Mouse (Mus musculus) heart, postnatal 0 days (tissue): Measurements from ENCODE around the gene Neu1. TPM values are rescaled to one million over a fixed set of nuclear protein-coding genes. Genes with fewer than 3 reads are reported as not detected.

Experiments used
- ATAC-seq: fragments of 200-750 bp; cut with Nextera tagmentation; 2 replicates; pipeline ENCODE4 v1.8.0; 2017; ENCODE audit warnings: low read depth, moderate number of reproducible peaks, moderate library complexity; ENCODE audit not compliant: insufficient read depth
- DNase-seq: peaks from one replicate; pipeline ENCODE4 v3.0.0-alpha.2; 2016; ENCODE audit warnings: low spot score
- H3K27ac ChIP-seq: fragments of 300-500 bp; sonication (generic); 2 replicates; pipeline ENCODE4 v1.5.1; 2014; ENCODE audit warnings: low read depth, mild to moderate bottlenecking
- H3K27me3 ChIP-seq: fragments of 300-500 bp; sonication (generic); 2 replicates; pipeline ENCODE4 v1.6.1; 2014; ENCODE audit warnings: low read length, mixed read lengths; ENCODE audit not compliant: control insufficient read depth, insufficient read depth
- H3K36me3 ChIP-seq: fragments of 300-500 bp; sonication (generic); replicated peaks from 2 replicates; pipeline ENCODE4 v1.6.1; 2014; ENCODE audit warnings: low read length, mixed read lengths; ENCODE audit not compliant: control insufficient read depth, insufficient read depth
- H3K4me1 ChIP-seq: fragments of 300-500 bp; sonication (generic); 2 replicates; pipeline ENCODE4 v1.6.1; 2014; ENCODE audit warnings: antibody characterized with exemption; ENCODE audit not compliant: control insufficient read depth, insufficient read depth
- H3K4me2 ChIP-seq: fragments of 300-500 bp; sonication (generic); 2 replicates; pipeline ENCODE4 v1.6.1; 2014; ENCODE audit warnings: low read depth, mild to moderate bottlenecking, low read length, moderate library complexity
- H3K4me3 ChIP-seq: fragments of 300-500 bp; sonication (generic); 2 replicates; pipeline ENCODE4 v1.5.1; 2014; ENCODE audit warnings: low read depth, low read length
- H3K9ac ChIP-seq: fragments of 300-500 bp; sonication (generic); replicated peaks from 2 replicates; pipeline ENCODE4 v1.6.1; 2014; ENCODE audit warnings: low read depth, low read length, mixed read lengths
- H3K9me3 ChIP-seq: fragments of 300-500 bp; sonication (generic); replicated peaks from 2 replicates; pipeline ENCODE4 v1.6.1; 2016; ENCODE audit warnings: low read length; ENCODE audit not compliant: control insufficient read depth
- CTCF ChIP-seq: IDR thresholded peaks from 2 replicates; pipeline ENCODE4 v1.5.1; 2016; ENCODE audit warnings: antibody characterized with exemption, control low read depth, low read depth
- EP300 ChIP-seq: IDR thresholded peaks from 2 replicates; pipeline ENCODE4 v1.6.1; 2016; ENCODE audit warnings: antibody characterized with exemption, low read depth
- WGBS: fragments of 180-500 bp; shearing (Covaris S2); extraction: QIAGEN DNeasy Blood & Tissue Kit; methylation state at CpG from one replicate; pipeline ENCODE4 v1.1.7; 2014; 5-methylcytosine and 5-hydroxymethylcytosine counted together
- polyA plus RNA-seq: library from polyadenylated mRNA; unstranded; fragments of >200 nt; fragmentation: Nextera tagmentation; extraction: Ambion mirVana; gene quantifications from 2 replicates; pipeline ENCODE4 v1.2.1, GENCODE M21; 2015
- total RNA-seq: library from RNA; depleted of rRNA; stranded (reverse); fragments of >200 nt; gene quantifications from 2 replicates; pipeline ENCODE4 v1.2.3, GENCODE M21; 2014; ENCODE audit warnings: low replicate concordance

The Neu1 gene
- total and polyA plus RNA-seq, 2 experiments from 2014 or later, result 19.5 to 79.2 TPM

GRCm38 (mm10) chr17:34910982-34911381 lies 20.1 kb upstream of the Neu1 start:
- ATAC-seq (no peak), DNase-seq (no peak)
- no peaks in the 10 kb centered on the region for H3K27me3 ChIP-seq
- H3K4me1 ChIP-seq, result no peaks in the 10 kb centered on the region
- no peaks in the 10 kb centered on the region for H3K9me3 ChIP-seq
- no peak overlapping the region for H3K9ac ChIP-seq
- peaks cover 82% of the 10 kb centered on the region for H3K36me3 ChIP-seq
- H3K27ac ChIP-seq, result no peak overlapping the region
- H3K4me3 ChIP-seq, result no peak overlapping the region
- no peak for TF ChIP-seq CTCF
- H3K4me2 ChIP-seq, result no peak overlapping the region
- WGBS, result 79% methylated on average over 10 of the region's 10 CpGs

DNA sequence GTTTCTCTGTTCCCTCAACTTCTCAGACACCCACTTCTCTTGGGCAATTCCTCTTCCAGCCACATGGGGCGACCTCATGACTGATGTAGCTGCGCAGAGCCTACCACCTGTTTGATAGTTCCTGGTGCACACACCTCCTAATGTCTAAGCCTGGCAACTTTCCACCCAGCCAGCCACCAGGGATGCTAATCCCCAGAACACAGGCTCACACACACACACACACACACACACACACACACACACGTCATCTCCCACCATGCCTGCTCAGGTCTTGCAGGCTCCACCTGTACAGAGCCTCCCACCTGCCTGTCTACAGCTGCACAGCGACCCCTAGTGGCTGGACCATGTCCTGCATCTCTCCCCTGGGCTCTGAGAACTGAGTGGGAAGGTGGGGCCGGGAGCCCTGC lies 19.1 kb upstream of the Neu1 start:
- no peaks in the 10 kb centered on the region for H3K4me1 ChIP-seq
- DNase-seq (peak; percentile 43), ATAC-seq (peak; percentile 73)
- no peak overlapping the region for H3K4me2 ChIP-seq
- H3K27ac ChIP-seq, result no peak overlapping the region
- TF ChIP-seq CTCF, result peak; percentile 89
- TF ChIP-seq EP300, result no peak
- peaks cover 72% of the 10 kb centered on the region for H3K36me3 ChIP-seq
- H3K9me3 ChIP-seq, result no peaks in the 10 kb centered on the region
- no peak overlapping the region for H3K9ac ChIP-seq
- no peaks in the 10 kb centered on the region for H3K27me3 ChIP-seq
- WGBS, result 51% methylated on average over 5 of the region's 5 CpGs
- no peak overlapping the region for H3K4me3 ChIP-seq

- peaks cover 51% of the 10 kb centered on the region for H3K36me3 ChIP-seq
- no peaks in the 10 kb centered on the region for H3K27me3 ChIP-seq
- H3K4me3 ChIP-seq, result no peak within 1 kb of the TSS
- H3K4me2 ChIP-seq, result no peak within 1 kb of the TSS
- 46% methylated on average over 18 of the region's 18 CpGs for WGBS
- no peak within 1 kb of the TSS for H3K27ac ChIP-seq
- DNase-seq, result no peak
- no peaks in the 10 kb centered on the region for H3K4me1 ChIP-seq
- TF ChIP-seq EP300 (no peak), CTCF (no peak)
- 0 out of 2 replicates have a peak within 1 kb of the TSS, but pooled peaks have one; percentile 26 for H3K9ac ChIP-seq
- H3K9me3 ChIP-seq, result no peaks in the 10 kb centered on the region
- ATAC-seq, result no peak
Measured at GRCm38 (mm10) chr17:34913930-34914665, 17.0 kb upstream of the Neu1 start, which contains the start of gene Slc44a4. Slc44a4 (plus strand) TSS chr17:34914466.

DNA sequence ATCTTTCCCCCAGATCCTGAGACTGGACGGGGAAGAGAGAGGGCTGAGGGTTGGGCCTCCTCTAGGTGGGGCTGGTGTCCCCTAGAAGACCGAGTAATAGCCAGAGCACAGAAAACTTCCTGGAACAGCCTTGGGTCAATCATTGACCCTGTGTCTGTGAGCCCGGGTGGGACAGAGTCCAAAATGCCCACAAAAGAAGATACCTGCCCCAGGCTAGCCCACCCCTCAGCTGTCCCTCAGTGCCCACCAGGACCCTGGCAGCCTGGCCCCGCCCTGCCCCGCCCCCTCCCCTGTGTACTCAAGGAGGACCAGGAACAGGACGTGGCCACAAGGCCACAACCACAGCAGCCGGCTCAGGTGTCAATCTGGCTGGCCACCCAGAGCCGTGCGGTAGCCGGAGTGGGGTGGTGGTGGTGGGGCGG lies 15.6 kb upstream of the Neu1 start:
- no peaks in the 10 kb centered on the region for H3K9me3 ChIP-seq
- peaks cover 37% of the 10 kb centered on the region for H3K36me3 ChIP-seq
- H3K4me2 ChIP-seq, result no peak overlapping the region
- H3K27ac ChIP-seq, result no peak overlapping the region
- 23% methylated on average over 11 of the region's 11 CpGs for WGBS
- ATAC-seq (peak; percentile 39; the same call in 1 of the 2 replicates), DNase-seq (peak; percentile 13)
- H3K9ac ChIP-seq, result 0 out of 2 replicates have a peak overlapping the region, but pooled peaks have one; percentile 26
- no peaks in the 10 kb centered on the region for H3K27me3 ChIP-seq
- H3K4me1 ChIP-seq, result no peaks in the 10 kb centered on the region
- no peak overlapping the region for H3K4me3 ChIP-seq
- TF ChIP-seq EP300, result no peak
- TF ChIP-seq CTCF, result peak; percentile 45

- TF ChIP-seq CTCF (no peak), EP300 (no peak)
- no peak for DNase-seq
Measured at GRCm38 (mm10) chr17:34916316-34916715, 14.7 kb upstream of the Neu1 start.

GRCm38 (mm10) chr17:34917188-34917587 lies 13.9 kb upstream of the Neu1 start:
- no peak overlapping the region for H3K9ac ChIP-seq
- TF ChIP-seq CTCF (no peak), EP300 (no peak)
- WGBS, result 61% methylated on average over 9 of the region's 9 CpGs

More at GRCm38 (mm10) chr17:34916316-34916715, 14.7 kb upstream of the Neu1 start:
- peaks cover 28% of the 10 kb centered on the region for H3K36me3 ChIP-seq
- no peaks in the 10 kb centered on the region for H3K9me3 ChIP-seq
- no peak overlapping the region for H3K9ac ChIP-seq
- H3K27ac ChIP-seq, result no peak overlapping the region
- no peaks in the 10 kb centered on the region for H3K4me1 ChIP-seq
- ATAC-seq, result no peak
- no peaks in the 10 kb centered on the region for H3K27me3 ChIP-seq
- H3K4me3 ChIP-seq, result no peak overlapping the region
- no peak overlapping the region for H3K4me2 ChIP-seq
- WGBS, result 88% methylated on average over 5 of the region's 5 CpGs

More at GRCm38 (mm10) chr17:34917188-34917587, 13.9 kb upstream of the Neu1 start:
- H3K27me3 ChIP-seq, result no peaks in the 10 kb centered on the region
- H3K4me2 ChIP-seq, result no peak overlapping the region
- DNase-seq (no peak), ATAC-seq (no peak)
- no peak overlapping the region for H3K4me3 ChIP-seq
- no peak overlapping the region for H3K27ac ChIP-seq
- no peaks in the 10 kb centered on the region for H3K4me1 ChIP-seq
- H3K36me3 ChIP-seq, result peaks cover 20% of the 10 kb centered on the region
- H3K9me3 ChIP-seq, result no peaks in the 10 kb centered on the region
